Mouse (Mus musculus) spleen, adult 2 months (tissue): ENCODE measurements around the gene Cog5. TPM values are rescaled to one million over a fixed set of nuclear protein-coding genes. Genes with fewer than 3 reads are reported as not detected.

Source experiments
- DNase-seq, 2 experiments: peaks; one replicate each; pipeline versions ENCODE4 v3.0.0 to v3.0.0-alpha.2; 2012 to 2021; ENCODE audit warnings: low spot score in 2 of 2, low read depth in 1 of 2
- H3K27ac ChIP-seq: fragments of 200-500 bp; 2 replicates; pipeline ENCODE4 v1.5.1; 2012; ENCODE audit warnings: low read length, inconsistent platforms; ENCODE audit not compliant: insufficient read depth
- H3K27me3 ChIP-seq: fragments of 200-500 bp; 2 replicates; pipeline ENCODE4 v1.6.1; 2012; ENCODE audit warnings: mild to moderate bottlenecking, moderate library complexity, low read length, inconsistent platforms; ENCODE audit not compliant: control insufficient read depth, insufficient read depth
- H3K36me3 ChIP-seq: fragments of 200-500 bp; 2 replicates; pipeline ENCODE4 v1.6.1; 2012; ENCODE audit warnings: mild to moderate bottlenecking, low read length, inconsistent platforms; ENCODE audit not compliant: control insufficient read depth, insufficient read depth
- H3K4me1 ChIP-seq: fragments of 200-500 bp; 2 replicates; pipeline ENCODE4 v1.6.1; 2011; ENCODE audit warnings: inconsistent platforms; ENCODE audit not compliant: control insufficient read depth, insufficient read depth, insufficient read length
- H3K4me3 ChIP-seq: fragments of 200-500 bp; 2 replicates; pipeline ENCODE4 v1.5.1; 2011; ENCODE audit warnings: mild to moderate bottlenecking, inconsistent platforms; ENCODE audit not compliant: insufficient read depth, insufficient read length; ENCODE audit errors: extremely low read depth
- CTCF ChIP-seq: fragments of 200-500 bp; IDR thresholded peaks from 2 replicates; pipeline ENCODE4 v1.5.1; 2011; ENCODE audit warnings: mild to moderate bottlenecking, inconsistent platforms; ENCODE audit not compliant: insufficient read depth, insufficient read length, insufficient replicate concordance; ENCODE audit errors: extremely low read depth
- POLR2A ChIP-seq: fragments of 200-500 bp; IDR thresholded peaks from 2 replicates; pipeline ENCODE4 v1.6.1; 2011; ENCODE audit warnings: low read depth, low read length, inconsistent platforms
- WGBS: fragments of 180-500 bp; shearing (Covaris S2); methylation state at CpG from one replicate; pipeline ENCODE4 v1.1.7; 2018; 5-methylcytosine and 5-hydroxymethylcytosine counted together
- polyA plus RNA-seq: library from polyadenylated mRNA; depleted of rRNA; stranded (reverse); fragments of >200 nt; gene quantifications from 2 replicates; pipeline ENCODE4 v1.2.3, GENCODE M21; 2012

Cog5 gene
- polyA plus RNA-seq, 1 experiment, result 11.7 TPM

DNA sequence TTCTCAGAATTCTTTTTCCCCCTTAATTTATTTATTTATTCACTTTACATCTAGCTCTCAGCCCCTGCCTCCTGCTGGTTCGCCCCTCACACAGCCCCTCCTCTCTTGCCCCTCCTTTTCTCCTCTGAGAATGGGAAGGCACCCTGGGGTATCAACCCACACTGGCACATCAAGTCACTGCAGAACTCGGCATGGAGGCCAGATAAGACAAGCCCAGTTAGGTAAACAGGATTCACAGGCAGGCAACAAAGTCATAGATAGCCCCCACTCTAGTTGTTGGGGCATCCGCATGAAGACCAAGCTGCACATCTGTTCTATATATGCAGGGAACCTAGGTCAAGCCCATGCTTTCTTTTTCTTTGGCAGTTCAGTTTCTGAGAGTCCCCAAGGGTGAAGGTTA, 12.5 kb downstream of the Cog5 start:
- TF ChIP-seq CTCF (no peak), POLR2A (no peak)
- Histone ChIP-seq H3K4me1 (no peaks in the 10 kb centered on the region), H3K27me3 (no peaks in the 10 kb centered on the region), H3K27ac (no peak overlapping the region), H3K36me3 (peaks cover 28% of the 10 kb centered on the region), H3K4me3 (no peak overlapping the region)
- no peak for DNase-seq
- WGBS, result 91% methylated on average over 3 of the region's 3 CpGs

DNA sequence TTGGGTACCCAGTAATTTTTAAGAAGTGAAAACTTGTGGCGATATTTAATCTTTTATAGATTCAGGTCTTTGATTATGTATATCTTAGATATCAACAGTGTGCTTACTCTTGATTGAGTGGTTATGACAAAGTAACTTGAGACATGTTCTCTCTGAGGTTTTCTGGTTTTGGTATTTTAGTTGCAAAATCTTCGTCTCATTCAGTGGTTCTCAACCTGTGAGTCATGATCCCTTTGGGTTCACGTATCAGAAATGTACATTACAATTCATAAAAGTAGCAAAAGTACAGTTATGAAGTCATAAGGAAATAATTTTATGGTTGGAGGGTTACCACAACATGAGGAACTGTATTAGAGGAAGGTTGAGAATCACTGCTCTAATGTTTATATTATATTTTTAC, 32.0 kb downstream of the Cog5 start:
- WGBS, result 88% methylated on average over 3 of the region's 3 CpGs
- no peak overlapping the region for H3K27ac ChIP-seq
- no peaks in the 10 kb centered on the region for H3K4me1 ChIP-seq
- H3K4me3 ChIP-seq, result no peak overlapping the region
- DNase-seq, result no peak
- H3K36me3 ChIP-seq, result peaks cover 8% of the 10 kb centered on the region
- no peaks in the 10 kb centered on the region for H3K27me3 ChIP-seq
- TF ChIP-seq CTCF, result no peak
- no peak for TF ChIP-seq POLR2A

DNA sequence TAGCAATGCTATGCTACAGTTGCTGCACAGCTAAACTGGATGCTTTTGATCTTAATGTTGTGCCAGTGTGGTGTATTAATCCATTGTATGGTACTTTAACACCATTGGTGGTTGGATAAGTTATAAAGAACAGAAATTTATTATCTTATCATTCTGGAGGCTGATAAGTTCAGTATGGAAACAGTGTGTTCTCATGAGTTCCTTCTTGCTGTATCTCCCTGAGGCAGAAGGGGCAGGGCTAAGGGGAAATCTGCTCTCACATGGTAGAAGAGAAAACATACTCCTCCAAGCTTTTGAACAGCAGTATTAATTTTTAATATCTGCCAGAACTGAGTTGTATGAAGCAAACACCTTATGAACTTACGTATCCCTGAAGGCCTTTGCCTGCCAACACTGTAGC, 38.6 kb downstream of the Cog5 start:
- WGBS, result 93% methylated on average over 1 of the region's 1 CpGs
- Histone ChIP-seq H3K27ac (no peak overlapping the region), H3K27me3 (no peaks in the 10 kb centered on the region), H3K4me3 (no peak overlapping the region), H3K4me1 (no peaks in the 10 kb centered on the region), H3K36me3 (peaks cover 6% of the 10 kb centered on the region; the same call in 1 of the 2 replicates)
- TF ChIP-seq POLR2A, result no peak
- no peak for TF ChIP-seq CTCF
- DNase-seq, result no peak

GRCm38 (mm10) chr12:31700623-31701347, 46.1 kb downstream of the Cog5 start:
- TF ChIP-seq POLR2A (no peak), CTCF (no peak)
- Histone ChIP-seq H3K4me1 (no peaks in the 10 kb centered on the region), H3K36me3 (peaks cover 3% of the 10 kb centered on the region; the same call in 1 of the 2 replicates), H3K4me3 (no peak overlapping the region), H3K27me3 (no peaks in the 10 kb centered on the region), H3K27ac (no peak overlapping the region)
- DNase-seq, result no peak
- WGBS, result 92% methylated on average over 5 of the region's 5 CpGs

DNA sequence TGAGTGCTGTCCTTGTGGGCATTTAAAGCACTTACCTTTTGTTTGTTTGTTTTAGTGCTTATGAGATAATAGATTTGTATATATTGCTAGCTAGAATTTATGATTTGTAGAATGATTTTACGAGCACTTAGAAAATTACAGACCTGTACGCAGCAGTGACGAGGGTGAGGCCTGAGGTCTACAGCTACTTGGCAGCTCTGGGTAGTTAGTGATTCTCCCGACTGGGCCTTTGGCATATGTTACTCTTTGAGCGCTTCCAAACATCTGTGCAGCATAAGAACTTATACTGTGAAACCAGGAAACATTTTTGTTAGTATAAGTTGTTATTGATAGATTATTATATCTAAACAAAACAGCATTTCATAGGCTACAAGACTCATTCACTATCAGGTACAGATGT, 46.7 kb downstream of the Cog5 start:
- H3K4me3 ChIP-seq, result no peak overlapping the region
- 92% methylated on average over 5 of the region's 5 CpGs for WGBS
- H3K4me1 ChIP-seq, result no peaks in the 10 kb centered on the region
- H3K27me3 ChIP-seq, result no peaks in the 10 kb centered on the region
- DNase-seq, result no peak
- TF ChIP-seq POLR2A (no peak), CTCF (no peak)
- no peak overlapping the region for H3K27ac ChIP-seq
- H3K36me3 ChIP-seq, result peaks cover 3% of the 10 kb centered on the region; the same call in 1 of the 2 replicates

- Histone ChIP-seq H3K4me3 (no peak overlapping the region), H3K27ac (no peak overlapping the region), H3K36me3 (no peaks in the 10 kb centered on the region), H3K27me3 (no peaks in the 10 kb centered on the region), H3K4me1 (no peaks in the 10 kb centered on the region)
- 91% methylated on average over 6 of the region's 6 CpGs for WGBS
- no peak for DNase-seq
- no peak for TF ChIP-seq POLR2A
- no peak for TF ChIP-seq CTCF
Measured at GRCm38 (mm10) chr12:31703904-31704303, 49.2 kb downstream of the Cog5 start.

DNA sequence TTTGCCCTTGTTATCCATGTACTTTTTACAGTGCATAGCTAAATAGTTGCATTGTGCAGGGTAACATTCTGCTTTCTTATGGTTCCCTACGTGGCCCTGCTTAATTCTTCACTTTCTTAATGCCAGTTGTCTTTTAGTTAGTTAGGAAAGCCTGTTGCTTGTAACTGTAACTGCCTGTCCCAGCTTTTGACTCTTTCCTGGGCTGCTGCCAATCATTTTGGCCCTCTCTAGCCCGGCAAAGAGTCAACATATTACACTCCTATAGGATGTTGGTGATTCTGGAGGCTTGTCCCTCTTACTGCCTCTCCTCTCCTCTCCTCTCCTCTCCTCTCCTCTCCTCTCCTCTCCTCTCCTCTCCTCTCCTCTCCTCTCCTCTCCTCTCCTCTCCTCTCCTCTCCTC, 51.5 kb downstream of the Cog5 start:
- H3K27me3 ChIP-seq, result no peaks in the 10 kb centered on the region
- no peak for DNase-seq
- H3K27ac ChIP-seq, result no peak overlapping the region
- 80% methylated on average over 2 of the region's 2 CpGs for WGBS
- no peaks in the 10 kb centered on the region for H3K36me3 ChIP-seq
- no peak for TF ChIP-seq CTCF
- TF ChIP-seq POLR2A, result no peak
- no peak overlapping the region for H3K4me3 ChIP-seq
- H3K4me1 ChIP-seq, result peaks cover 3% of the 10 kb centered on the region; the same call in 1 of the 2 replicates
